Comparison of ENCODE assay signal across 9 mouse cellular contexts in genomic region chr17:31852782-31853447, GRCm38 (mm10). TPM values are rescaled to one million over a fixed set of nuclear protein-coding genes. Genes with fewer than 3 reads are reported as not detected.
DNase-seq lines count a peak whose midpoint lies in the region; ATAC-seq and TF ChIP-seq lines count a peak whose summit lies in the region.
"Had no signal": no experiment of that assay in that cellular context is flagged by ENCODE, and none has a peak within 500 bp of the region (broad histone marks: within the 10 kb centered on the region; RNA-seq: fewer than 3 reads in every experiment).

No protein-coding gene starts in this region.

- H3K4me2 ChIP-seq in forebrain, embryonic 11.5 days (ENCODE audit: low read depth, low read length, severe bottlenecking) = no peak overlapping the region
- peak overlapping the region; percentile 70 for H3K4me2 ChIP-seq in hindbrain, postnatal 0 days (ENCODE audit: low read depth, low read length)
- H3K4me2 ChIP-seq in liver, embryonic 16.5 days (ENCODE audit: low read depth, low read length) = peak overlapping the region; percentile 97

- peaks cover 52% of the 10 kb centered on the region for H3K4me1 ChIP-seq in forebrain, embryonic 10.5 days
- peaks cover 2% of the 10 kb centered on the region; the same call in 1 of the 2 replicates for H3K4me1 ChIP-seq in forebrain, embryonic 11.5 days (replicated peaks; ENCODE audit: control insufficient read depth, insufficient read depth, low read length)
- H3K4me1 ChIP-seq in ES-Bruce4 (ENCODE audit: control insufficient read depth, insufficient read depth, low read length) = peaks cover 10% of the 10 kb centered on the region
- H3K4me1 ChIP-seq in hindbrain, postnatal 0 days (ENCODE audit: insufficient read depth, low read length) = peaks cover 18% of the 10 kb centered on the region
- peaks cover 31% of the 10 kb centered on the region for H3K4me1 ChIP-seq in liver, embryonic 16.5 days (ENCODE audit: control insufficient read depth, low read depth, low read length)

- TF ChIP-seq EP300 in ES-Bruce4 (IDR thresholded peaks at IDR 0.05; ENCODE audit: insufficient read depth, low read depth, low read length) = no peak

- WGBS in forebrain, embryonic 10.5 days = 75% methylated on average over 12 of the region's 12 CpGs
- 76% methylated on average over 12 of the region's 12 CpGs for WGBS in forebrain, embryonic 11.5 days
- 60% methylated on average over 12 of the region's 12 CpGs for WGBS in hindbrain, postnatal 0 days
- WGBS in liver, embryonic 16.5 days (ENCODE audit: insufficient replicate concordance) = 47% methylated on average over 12 of the region's 12 CpGs

- peaks cover 54% of the 10 kb centered on the region for H3K36me3 ChIP-seq in forebrain, embryonic 10.5 days (replicated peaks)
- peaks cover 15% of the 10 kb centered on the region; the same call in 1 of the 2 replicates for H3K36me3 ChIP-seq in forebrain, embryonic 11.5 days (ENCODE audit: control insufficient read depth, insufficient read depth, low read length)
- peaks cover 40% of the 10 kb centered on the region for H3K36me3 ChIP-seq in ES-Bruce4 (ENCODE audit: control insufficient read depth, insufficient read depth, low read length, poor library complexity, severe bottlenecking)
- peaks cover 25% of the 10 kb centered on the region; the same call in 1 of the 2 replicates for H3K36me3 ChIP-seq in hindbrain, postnatal 0 days (ENCODE audit: insufficient read depth, low read length)
- peaks cover 24% of the 10 kb centered on the region for H3K36me3 ChIP-seq in liver, embryonic 16.5 days (ENCODE audit: control insufficient read depth, insufficient read depth)

- no peak overlapping the region for H3K9ac ChIP-seq in forebrain, embryonic 11.5 days (ENCODE audit: low read length)
- no peak overlapping the region for H3K9ac ChIP-seq in ES-Bruce4 (ENCODE audit: low read depth, poor library complexity, severe bottlenecking)
- 0 out of 2 replicates have a peak overlapping the region, but pooled peaks have one; percentile 24 for H3K9ac ChIP-seq in hindbrain, postnatal 0 days (replicated peaks; ENCODE audit: low read length)
- no peak overlapping the region for H3K9ac ChIP-seq in liver, embryonic 16.5 days (ENCODE audit: low read depth, low read length)

- no peak for ATAC-seq in forebrain, embryonic 11.5 days (replicated peaks; ENCODE audit: low FRiP score)
- no peak for ATAC-seq in hindbrain, postnatal 0 days
- no peak for ATAC-seq in liver, embryonic 16.5 days (ENCODE audit: low read depth)

- 0 out of 2 replicates have a peak overlapping the region, but pooled peaks have one; percentile 9 for H3K27ac ChIP-seq in forebrain, embryonic 10.5 days
- no peak overlapping the region for H3K27ac ChIP-seq in forebrain, embryonic 11.5 days (ENCODE audit: low read depth, low read length)
- no peak overlapping the region for H3K27ac ChIP-seq in ES-Bruce4 (ENCODE audit: insufficient read depth, low read length)
- no peak overlapping the region for H3K27ac ChIP-seq in hindbrain, postnatal 0 days
- peak overlapping the region; percentile 29 for H3K27ac ChIP-seq in liver, embryonic 16.5 days (ENCODE audit: low read length)

- H3K4me3 ChIP-seq in forebrain, embryonic 10.5 days = peak overlapping the region; percentile 95; the same call in 1 of the 2 replicates
- no peak overlapping the region for H3K4me3 ChIP-seq in forebrain, embryonic 11.5 days (ENCODE audit: low read depth, low read length)
- peak overlapping the region; percentile 28 for H3K4me3 ChIP-seq in ES-Bruce4 (ENCODE audit: low read depth, low read length)
- peak overlapping the region; percentile 88 for H3K4me3 ChIP-seq in hindbrain, postnatal 0 days (ENCODE audit: low read length)
- H3K4me3 ChIP-seq in liver, embryonic 16.5 days (ENCODE audit: low read depth, low read length) = peak overlapping the region; percentile 31

- H3K9me3 ChIP-seq in forebrain, embryonic 10.5 days = no peaks in the 10 kb centered on the region
- no peaks in the 10 kb centered on the region for H3K9me3 ChIP-seq in forebrain, embryonic 11.5 days (ENCODE audit: control insufficient read depth, low read length)
- no peaks in the 10 kb centered on the region for H3K9me3 ChIP-seq in ES-Bruce4 (replicated peaks; ENCODE audit: control insufficient read depth, insufficient read depth, low read length, poor library complexity, severe bottlenecking)
- H3K9me3 ChIP-seq in hindbrain, postnatal 0 days (ENCODE audit: low read length) = no peaks in the 10 kb centered on the region
- no peaks in the 10 kb centered on the region for H3K9me3 ChIP-seq in liver, embryonic 16.5 days (replicated peaks; ENCODE audit: control insufficient read depth, low read length)

- no peaks in the 10 kb centered on the region for H3K27me3 ChIP-seq in forebrain, embryonic 10.5 days (ENCODE audit: poor library complexity, severe bottlenecking)
- no peaks in the 10 kb centered on the region for H3K27me3 ChIP-seq in forebrain, embryonic 11.5 days (ENCODE audit: control insufficient read depth, insufficient read depth, low read length)
- no peaks in the 10 kb centered on the region for H3K27me3 ChIP-seq in ES-Bruce4 (ENCODE audit: control insufficient read depth, insufficient read depth, low read length, poor library complexity, severe bottlenecking)
- no peaks in the 10 kb centered on the region for H3K27me3 ChIP-seq in hindbrain, postnatal 0 days (ENCODE audit: insufficient read depth, low read length)
- H3K27me3 ChIP-seq in liver, embryonic 16.5 days (ENCODE audit: control insufficient read depth, insufficient read depth, low read depth, low read length) = peaks cover 12% of the 10 kb centered on the region; the same call in 1 of the 2 replicates

- DNase-seq in forebrain, embryonic 10.5 days (ENCODE audit: extremely low spot score, low spot score) = no peak
- no peak for DNase-seq in forebrain, embryonic 11.5 days (ENCODE audit: low spot score)
- no peak for DNase-seq in hindbrain, postnatal 0 days (ENCODE audit: low spot score)
- no peak for DNase-seq in adrenal gland, postnatal 10 days
- no peak for DNase-seq in left cerebral cortex, adult 9 months (ENCODE audit: low spot score in 2 of 2)
- DNase-seq in right cerebral cortex, postnatal 4 days = no peak
- DNase-seq: thymus, postnatal 14 days had no signal

- TF ChIP-seq CTCF in ES-Bruce4 (IDR thresholded peaks at IDR 0.05; ENCODE audit: low read depth, low read length) = no peak
- no peak for TF ChIP-seq CTCF in hindbrain, postnatal 0 days (IDR thresholded peaks at IDR 0.05; ENCODE audit: low read depth)

- TF ChIP-seq POLR2A in ES-Bruce4 (IDR thresholded peaks at IDR 0.05; ENCODE audit: insufficient read depth, low read length) = no peak

RNA-seq across cellular contexts. Expression of gene Sik1, which starts 2.7 kb away (rescaled TPM):
- 10.0 and 11.4 TPM in 2 replicates for polyA plus RNA-seq in forebrain, embryonic 10.5 days (2016; fragmentation: Nextera tagmentation; extraction: Ambion mirVana)
- 15.6 and 16.7 TPM in 2 replicates for polyA plus RNA-seq in forebrain, embryonic 11.5 days (2014; fragmentation: Nextera tagmentation; extraction: Ambion mirVana)
- polyA plus RNA-seq in ES-Bruce4 (2011; ENCODE audit: insufficient read depth, insufficient read length, low read depth, missing spikeins) = 45.1 and 48.4 TPM in 2 replicates
- total RNA-seq in hindbrain, postnatal 0 days (2014; rRNA removed) = 39.6 and 41.6 TPM in 2 replicates
- 14.4 and 18.1 TPM in 2 replicates for polyA plus RNA-seq in hindbrain, postnatal 0 days (2015; fragmentation: Nextera tagmentation; extraction: Ambion mirVana)
- polyA plus RNA-seq in liver, embryonic 16.5 days (2015; fragmentation: Nextera tagmentation; extraction: Ambion mirVana) = 5.4 and 5.9 TPM in 2 replicates
- 100 to 1,000 TPM in 1 of 2 experiments, 10 to 100 TPM in 1; 25.4 to 112 TPM for total RNA-seq in adrenal gland, postnatal 10 days (2021)

Comparison
In these comparisons a context has a peak if more than half of its experiments do, and no peak if none do; other contexts are left out.
1. H3K27ac ChIP-seq: peak in forebrain, embryonic 10.5 days (single experiment) and liver, embryonic 16.5 days (single experiment); none in forebrain, embryonic 11.5 days (single experiment), ES-Bruce4 (single experiment) and hindbrain, postnatal 0 days (single experiment).